Mouse (Mus musculus): ENCODE data around the gene Slc39a3. TPM values are rescaled to one million over a fixed set of nuclear protein-coding genes. Genes with fewer than 3 reads are reported as not detected.
"Not testable (repeated sequence)": the region's sequence is repeated elsewhere in the genome, so short reads cannot be mapped to it uniquely, and the experiment has no call there.

The Slc39a3 gene
- total RNA-seq, 1 experiment from 2014 or later = 30.3 TPM

- DNase-seq = peak; percentile 52
Measured at GRCm38 (mm10) chr10:81050645-81051044, 13.4 kb upstream of the Slc39a3 start.

- DNase-seq = not testable (repeated sequence)
Measured at GRCm38 (mm10) chr10:81045246-81045645, 8.0 kb upstream of the Slc39a3 start.

GRCm38 (mm10) chr10:81041458-81042175, 4.4 kb upstream of the Slc39a3 start:
- peak; percentile 86 for DNase-seq

GRCm38 (mm10) chr10:81036251-81036650, 975 bp downstream of the Slc39a3 start:
- DNase-seq = peak; percentile 59

GRCm38 (mm10) chr10:81033586-81033985, 3.6 kb downstream of the Slc39a3 start:
- peak; percentile 74 for DNase-seq

GRCm38 (mm10) chr10:81029031-81029430, 8.2 kb downstream of the Slc39a3 start:
- DNase-seq = no peak

GRCm38 (mm10) chr10:81028219-81028618, 9.0 kb downstream of the Slc39a3 start:
- DNase-seq = no peak

- peak; percentile 61 for DNase-seq
Measured at GRCm38 (mm10) chr10:81027331-81027730, 9.9 kb downstream of the Slc39a3 start.

GRCm38 (mm10) chr10:81026857-81027256, 10.4 kb downstream of the Slc39a3 start:
- DNase-seq = no peak

- DNase-seq = no peak
Measured at GRCm38 (mm10) chr10:81025639-81026275, 11.5 kb downstream of the Slc39a3 start, which contains the start of gene Diras1. Diras1 (minus strand) TSS chr10:81025662.

- DNase-seq = peak; percentile 57
Measured at GRCm38 (mm10) chr10:81025047-81025621, 12.1 kb downstream of the Slc39a3 start.

- no peak for DNase-seq
Measured at GRCm38 (mm10) chr10:81024346-81024937, 12.8 kb downstream of the Slc39a3 start.

- DNase-seq = no peak
Measured at GRCm38 (mm10) chr10:81022744-81023143, 14.5 kb downstream of the Slc39a3 start.

GRCm38 (mm10) chr10:81021547-81022110, 15.6 kb downstream of the Slc39a3 start:
- no peak for DNase-seq

- DNase-seq = no peak
Measured at GRCm38 (mm10) chr10:81020207-81020606, 17.0 kb downstream of the Slc39a3 start.

- no peak for DNase-seq
Measured at GRCm38 (mm10) chr10:81019687-81020086, 17.5 kb downstream of the Slc39a3 start.

GRCm38 (mm10) chr10:81018326-81018725, 18.9 kb downstream of the Slc39a3 start:
- DNase-seq = peak; percentile 74

- DNase-seq = peak; percentile 79
Measured at GRCm38 (mm10) chr10:81016645-81017044, 20.6 kb downstream of the Slc39a3 start.

- no peak for DNase-seq
Measured at GRCm38 (mm10) chr10:81015666-81016065, 21.6 kb downstream of the Slc39a3 start.

GRCm38 (mm10) chr10:81014393-81015384, 22.5 kb downstream of the Slc39a3 start, which contains the start of gene Gng7:
Gng7 (minus strand) TSS chr10:81014945.
- DNase-seq = peak; percentile 99

GRCm38 (mm10) chr10:81010851-81011250, 26.4 kb downstream of the Slc39a3 start:
- DNase-seq = no peak

Measured in adrenal gland, postnatal 14 days (tissue).